Mouse (Mus musculus) heart, embryonic 12.5 days (tissue): ENCODE measurements around the gene Srprb. TPM values are rescaled to one million over a fixed set of nuclear protein-coding genes. Genes with fewer than 3 reads are reported as not detected.

Source experiments
- ATAC-seq: fragments of 200-750 bp; cut with Nextera tagmentation; 2 replicates; pipeline ENCODE4 v1.8.0; 2017; ENCODE audit warnings: moderate TSS enrichment, moderate library complexity; ENCODE audit not compliant: insufficient number of reproducible peaks, low FRiP score
- H3K27ac ChIP-seq: fragments of 300-500 bp; sonication (generic); 2 replicates; pipeline ENCODE4 v1.5.1; 2016; ENCODE audit warnings: mild to moderate bottlenecking, moderate library complexity; ENCODE audit not compliant: poor library complexity, severe bottlenecking
- H3K27me3 ChIP-seq: fragments of 300-500 bp; sonication (generic); replicated peaks from 2 replicates; pipeline ENCODE4 v1.6.1; 2016; ENCODE audit warnings: mild to moderate bottlenecking, moderate library complexity
- H3K36me3 ChIP-seq: fragments of 300-500 bp; sonication (generic); 2 replicates; pipeline ENCODE4 v1.6.1; 2016; ENCODE audit warnings: mild to moderate bottlenecking, moderate library complexity
- H3K4me1 ChIP-seq: fragments of 300-500 bp; sonication (generic); replicated peaks from 2 replicates; pipeline ENCODE4 v1.6.1; 2016; ENCODE audit warnings: mild to moderate bottlenecking
- H3K4me2 ChIP-seq: fragments of 300-500 bp; sonication (generic); 2 replicates; pipeline ENCODE4 v1.6.1; 2016; ENCODE audit warnings: mild to moderate bottlenecking, moderate library complexity
- H3K4me3 ChIP-seq: fragments of 300-500 bp; sonication (generic); 2 replicates; pipeline ENCODE4 v1.5.1; 2016; ENCODE audit warnings: mild to moderate bottlenecking
- H3K9ac ChIP-seq: fragments of 300-500 bp; sonication (generic); 2 replicates; pipeline ENCODE4 v1.6.1; 2016; ENCODE audit warnings: mild to moderate bottlenecking, moderate library complexity
- H3K9me3 ChIP-seq: fragments of 300-500 bp; sonication (generic); replicated peaks from 2 replicates; pipeline ENCODE4 v1.6.1; 2016; ENCODE audit warnings: mild to moderate bottlenecking, moderate library complexity
- WGBS: fragments of 180-500 bp; shearing (Covaris S2); methylation state at CpG from one replicate; pipeline ENCODE4 v1.1.7; 2016; 5-methylcytosine and 5-hydroxymethylcytosine counted together
- polyA plus RNA-seq: library from polyadenylated mRNA; unstranded; fragments of >200 nt; fragmentation: Nextera tagmentation; extraction: Ambion mirVana; gene quantifications from 2 replicates; pipeline ENCODE4 v1.2.1, GENCODE M21; 2016

The Srprb gene
- 44.1 and 45.6 TPM in 2 replicates for polyA plus RNA-seq

- peak within 1 kb of the TSS; percentile 70 for H3K4me3 ChIP-seq
- H3K4me1 ChIP-seq, result 0 out of 2 replicates have a peak, but pooled peaks cover 4% of the 10 kb centered on the region
- peak within 1 kb of the TSS; percentile 79 for H3K27ac ChIP-seq
- peak within 1 kb of the TSS; percentile 81 for H3K9ac ChIP-seq
- ATAC-seq, result peak; percentile 98
- H3K4me2 ChIP-seq, result peak within 1 kb of the TSS; percentile 78
- H3K9me3 ChIP-seq, result no peaks in the 10 kb centered on the region
- no peaks in the 10 kb centered on the region for H3K27me3 ChIP-seq
- peaks cover 27% of the 10 kb centered on the region for H3K36me3 ChIP-seq
- WGBS, result under 1% methylated on average over 45 of the region's 45 CpGs
Measured at GRCm38 (mm10) chr9:103201561-103202260, at the start of gene Srprb. Gene Srprb (minus strand): TSS chr9:103202137.

- Histone ChIP-seq H3K4me1 (peaks cover 7% of the 10 kb centered on the region), H3K4me2 (no peak overlapping the region), H3K27ac (no peak overlapping the region), H3K27me3 (0 out of 2 replicates have a peak, but pooled peaks cover 3% of the 10 kb centered on the region), H3K9ac (no peak overlapping the region), H3K4me3 (no peak overlapping the region), H3K36me3 (no peaks in the 10 kb centered on the region), H3K9me3 (0 out of 2 replicates have a peak, but pooled peaks cover 3% of the 10 kb centered on the region)
- ATAC-seq, result no peak
- WGBS, result 35% methylated on average over 4 of the region's 4 CpGs
Measured at GRCm38 (mm10) chr9:103248618-103249017, 46.7 kb upstream of the Srprb start.

GRCm38 (mm10) chr9:103246526-103247168 is 44.7 kb upstream of the Srprb start:
- H3K27ac ChIP-seq, result no peak overlapping the region
- H3K4me2 ChIP-seq, result no peak overlapping the region
- H3K9ac ChIP-seq, result no peak overlapping the region
- no peak overlapping the region for H3K4me3 ChIP-seq
- peaks cover 7% of the 10 kb centered on the region for H3K4me1 ChIP-seq
- no peak for ATAC-seq
- H3K9me3 ChIP-seq, result no peaks in the 10 kb centered on the region
- 72% methylated on average over 8 of the region's 8 CpGs for WGBS
- H3K27me3 ChIP-seq, result 0 out of 2 replicates have a peak, but pooled peaks cover 3% of the 10 kb centered on the region
- H3K36me3 ChIP-seq, result no peaks in the 10 kb centered on the region

GRCm38 (mm10) chr9:103243640-103244039 is 41.7 kb upstream of the Srprb start:
- WGBS, result 86% methylated on average over 4 of the region's 4 CpGs
- no peaks in the 10 kb centered on the region for H3K9me3 ChIP-seq
- no peak for ATAC-seq
- H3K27me3 ChIP-seq, result no peaks in the 10 kb centered on the region
- H3K36me3 ChIP-seq, result no peaks in the 10 kb centered on the region
- no peak overlapping the region for H3K9ac ChIP-seq
- no peak overlapping the region for H3K27ac ChIP-seq
- H3K4me2 ChIP-seq, result no peak overlapping the region
- no peak overlapping the region for H3K4me3 ChIP-seq
- H3K4me1 ChIP-seq, result peaks cover 4% of the 10 kb centered on the region

GRCm38 (mm10) chr9:103241206-103241605 is 39.3 kb upstream of the Srprb start:
- WGBS, result 70% methylated on average over 2 of the region's 2 CpGs
- Histone ChIP-seq H3K27me3 (no peaks in the 10 kb centered on the region), H3K9me3 (no peaks in the 10 kb centered on the region), H3K9ac (no peak overlapping the region), H3K27ac (no peak overlapping the region), H3K4me1 (no peaks in the 10 kb centered on the region), H3K36me3 (no peaks in the 10 kb centered on the region), H3K4me3 (no peak overlapping the region), H3K4me2 (no peak overlapping the region)
- ATAC-seq, result no peak

GRCm38 (mm10) chr9:103239471-103239870 is 37.5 kb upstream of the Srprb start:
- Histone ChIP-seq H3K36me3 (no peaks in the 10 kb centered on the region), H3K4me1 (no peaks in the 10 kb centered on the region), H3K27ac (no peak overlapping the region), H3K9me3 (no peaks in the 10 kb centered on the region), H3K9ac (no peak overlapping the region), H3K4me3 (no peak overlapping the region), H3K27me3 (no peaks in the 10 kb centered on the region), H3K4me2 (no peak overlapping the region)
- 83% methylated on average over 6 of the region's 6 CpGs for WGBS
- no peak for ATAC-seq

- no peaks in the 10 kb centered on the region for H3K9me3 ChIP-seq
- H3K4me3 ChIP-seq, result no peak overlapping the region
- no peak overlapping the region for H3K9ac ChIP-seq
- H3K36me3 ChIP-seq, result no peaks in the 10 kb centered on the region
- H3K4me1 ChIP-seq, result peaks cover 12% of the 10 kb centered on the region
- no peak overlapping the region for H3K27ac ChIP-seq
- H3K4me2 ChIP-seq, result no peak overlapping the region
- 63% methylated on average over 7 of the region's 7 CpGs for WGBS
- H3K27me3 ChIP-seq, result no peaks in the 10 kb centered on the region
- no peak for ATAC-seq
Measured at GRCm38 (mm10) chr9:103234565-103235165, 32.7 kb upstream of the Srprb start.

GRCm38 (mm10) chr9:103234059-103234458 is 32.1 kb upstream of the Srprb start:
- H3K9me3 ChIP-seq, result no peaks in the 10 kb centered on the region
- H3K4me1 ChIP-seq, result peaks cover 12% of the 10 kb centered on the region
- H3K27me3 ChIP-seq, result no peaks in the 10 kb centered on the region
- ATAC-seq, result no peak
- H3K27ac ChIP-seq, result no peak overlapping the region
- WGBS, result 51% methylated on average over 7 of the region's 7 CpGs
- no peak overlapping the region for H3K4me3 ChIP-seq
- no peaks in the 10 kb centered on the region for H3K36me3 ChIP-seq
- no peak overlapping the region for H3K9ac ChIP-seq
- no peak overlapping the region for H3K4me2 ChIP-seq

GRCm38 (mm10) chr9:103233006-103233395 is 31.1 kb upstream of the Srprb start:
- Histone ChIP-seq H3K4me1 (peaks cover 12% of the 10 kb centered on the region), H3K4me3 (no peak overlapping the region), H3K4me2 (no peak overlapping the region), H3K27me3 (no peaks in the 10 kb centered on the region), H3K9me3 (no peaks in the 10 kb centered on the region), H3K36me3 (no peaks in the 10 kb centered on the region), H3K9ac (no peak overlapping the region), H3K27ac (no peak overlapping the region)
- no peak for ATAC-seq
- WGBS, result 47% methylated on average over 7 of the region's 7 CpGs

GRCm38 (mm10) chr9:103232232-103233005 is 30.5 kb upstream of the Srprb start:
- H3K27me3 ChIP-seq, result no peaks in the 10 kb centered on the region
- no peak for ATAC-seq
- 82% methylated on average over 7 of the region's 7 CpGs for WGBS
- no peak overlapping the region for H3K27ac ChIP-seq
- no peak overlapping the region for H3K4me3 ChIP-seq
- no peak overlapping the region for H3K9ac ChIP-seq
- no peak overlapping the region for H3K4me2 ChIP-seq
- peaks cover 12% of the 10 kb centered on the region for H3K4me1 ChIP-seq
- no peaks in the 10 kb centered on the region for H3K36me3 ChIP-seq
- H3K9me3 ChIP-seq, result no peaks in the 10 kb centered on the region
